Mouse (Mus musculus) C2C12 (cell line): Measurements from ENCODE around the gene Dbn1.

Source experiments
- CTCF ChIP-seq: IDR thresholded peaks from one replicate; pipeline ENCODE4 v1.5.1; 2011; ENCODE audit not compliant: control insufficient read depth, insufficient read depth, insufficient read length
- MAX ChIP-seq: IDR thresholded peaks from one replicate; pipeline ENCODE4 v1.6.1; 2011; ENCODE audit warnings: mild to moderate bottlenecking, control low read depth
- MYOD1 ChIP-seq: IDR thresholded peaks from one replicate; pipeline ENCODE4 v1.6.1; 2011; ENCODE audit warnings: low read depth; ENCODE audit not compliant: control insufficient read depth, insufficient read length
- MYOG ChIP-seq: IDR thresholded peaks from one replicate; pipeline ENCODE4 v1.6.1; 2011; ENCODE audit not compliant: control insufficient read depth, insufficient read length; ENCODE audit errors: extremely low read depth
- USF1 ChIP-seq: IDR thresholded peaks from one replicate; pipeline ENCODE4 v1.6.1; 2011; ENCODE audit warnings: low read depth, mild to moderate bottlenecking, control low read depth, moderate library complexity

- TF ChIP-seq CTCF, result no peak
- TF ChIP-seq MYOG, result no peak
- no peak for TF ChIP-seq MYOD1
- TF ChIP-seq USF1, result no peak
- TF ChIP-seq MAX, result no peak
Measured at GRCm38 (mm10) chr13:55496661-55497060, 8.8 kb upstream of the Dbn1 start.
